Mouse (Mus musculus) C2C12 (cell line): ENCODE results near the gene Igf1.

Experiments
- CTCF ChIP-seq: IDR thresholded peaks from one replicate; pipeline ENCODE4 v1.5.1; 2011; ENCODE audit not compliant: control insufficient read depth, insufficient read depth, insufficient read length
- MAX ChIP-seq: IDR thresholded peaks from one replicate; pipeline ENCODE4 v1.6.1; 2011; ENCODE audit warnings: mild to moderate bottlenecking, control low read depth
- MYOG ChIP-seq: IDR thresholded peaks from one replicate; pipeline ENCODE4 v1.6.1; 2011; ENCODE audit not compliant: control insufficient read depth, insufficient read length; ENCODE audit errors: extremely low read depth

DNA sequence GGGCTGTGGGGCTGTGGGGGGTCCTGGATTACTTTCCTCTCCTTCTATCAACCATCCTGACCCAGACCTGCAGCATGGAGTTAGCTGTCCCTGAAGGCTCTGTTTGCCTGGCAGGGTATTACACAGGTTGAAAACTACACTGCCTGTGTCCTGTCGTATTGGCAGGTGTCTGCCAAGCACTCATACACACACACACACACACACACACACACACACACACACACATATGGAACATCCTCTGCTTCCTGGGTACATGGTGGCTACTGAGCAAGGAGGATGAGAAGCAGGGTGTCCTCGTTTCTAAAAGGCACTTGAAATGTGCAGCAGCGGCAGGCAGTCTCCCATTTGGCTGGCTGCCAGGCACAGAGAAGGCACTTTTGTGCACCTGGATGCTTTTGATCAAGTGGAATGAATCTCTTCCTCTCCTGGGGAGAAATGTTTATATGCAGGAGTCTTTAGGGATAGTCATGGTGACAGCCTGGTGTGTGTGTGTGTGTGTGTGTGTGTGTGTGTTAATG is 44.9 kb upstream of the Igf1 start:
- TF ChIP-seq CTCF: no peak
- no peak for TF ChIP-seq MAX
- TF ChIP-seq MYOG: no peak
